Mouse (Mus musculus): ENCODE data around the gene Gpx5.

- no peak for TF ChIP-seq GATA1 (IDR thresholded peaks at IDR 0.05; ENCODE audit: low read length)
- TF ChIP-seq TAL1 (IDR thresholded peaks at IDR 0.05; ENCODE audit: low read length): no peak
Measured at GRCm38 (mm10) chr13:21253986-21254385, 38.5 kb downstream of the Gpx5 start.

Measured in erythroblast, embryonic 14.5 days (primary cell).